Mouse (Mus musculus): ENCODE data around the gene Olfr1410. TPM values are rescaled to one million over a fixed set of nuclear protein-coding genes. Genes with fewer than 3 reads are reported as not detected.

Gene Olfr1410
- polyA plus RNA-seq, 1 experiment from 2014 or later, result not detected

DNA sequence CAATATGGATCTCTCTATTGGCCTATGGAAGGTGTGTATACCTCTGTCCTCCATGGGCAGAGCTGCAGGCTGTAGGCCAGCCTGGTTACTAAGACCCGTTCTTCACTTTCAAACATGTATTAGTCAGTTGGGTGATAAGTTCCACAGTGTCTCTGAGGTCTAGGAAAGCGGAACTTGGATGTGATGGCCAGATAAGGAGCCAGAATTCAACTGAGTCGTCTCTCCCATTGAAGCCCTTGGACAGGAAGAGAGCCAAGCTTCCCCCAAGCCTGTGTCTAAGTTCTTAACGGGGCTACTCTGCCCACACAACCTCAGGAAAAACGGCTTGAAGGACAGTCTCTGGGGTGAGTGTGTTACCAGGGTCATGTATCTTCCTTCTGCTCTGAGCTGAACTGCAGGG, 53.8 kb downstream of the Olfr1410 start:
- no peak for DNase-seq

More for the DNA sequence above, 53.8 kb downstream of the Olfr1410 start:
- Histone ChIP-seq H3K4me1 (ENCODE audit: insufficient read depth) (no peaks in the 10 kb centered on the region), H3K4me3 (ENCODE audit: low read depth, low read length) (no peak overlapping the region), H3K9me3 (ENCODE audit: low read depth, low read length) (no peaks in the 10 kb centered on the region), H3K36me3 (ENCODE audit: insufficient read depth) (no peaks in the 10 kb centered on the region), H3K4me2 (no peak overlapping the region), H3K27ac (ENCODE audit: low read depth) (no peak overlapping the region), H3K9ac (no peak overlapping the region), H3K27me3 (ENCODE audit: insufficient read depth, low read length) (no peaks in the 10 kb centered on the region)
- whole genome bisulfite sequencing, result 52% methylated on average over 5 of the region's 5 CpGs
- ATAC-seq (ENCODE audit: insufficient read depth), result no peak
- no peak for TF ChIP-seq CTCF (IDR thresholded peaks at IDR 0.05; ENCODE audit: low read depth)

Other genes with a start within 250 kb of the Olfr1410 start
- gene Ndufa10, start 131.9 kb upstream of the Olfr1410 start, polyA plus RNA-seq (2014; fragmentation: Nextera tagmentation; extraction: Ambion mirVana), result 265 and 268 TPM in 2 replicates
- not detected in 2 replicates for gene Olfr1416, start 120.7 kb upstream of the Olfr1410 start, polyA plus RNA-seq (2014; fragmentation: Nextera tagmentation; extraction: Ambion mirVana)
- gene Olfr1415, start 109.7 kb upstream of the Olfr1410 start, polyA plus RNA-seq (2014; fragmentation: Nextera tagmentation; extraction: Ambion mirVana), result not detected in 2 replicates
- not detected in 2 replicates for gene Olfr1414, start 87.1 kb upstream of the Olfr1410 start, polyA plus RNA-seq (2014; fragmentation: Nextera tagmentation; extraction: Ambion mirVana)
- gene Olfr1413, start 34.5 kb upstream of the Olfr1410 start, polyA plus RNA-seq (2014; fragmentation: Nextera tagmentation; extraction: Ambion mirVana), result not detected in 2 replicates
- not detected in 2 replicates for gene Olfr1412, start 20.0 kb upstream of the Olfr1410 start, polyA plus RNA-seq (2014; fragmentation: Nextera tagmentation; extraction: Ambion mirVana)
- not detected in 2 replicates for gene Olfr1411, start 11.4 kb upstream of the Olfr1410 start, polyA plus RNA-seq (2014; fragmentation: Nextera tagmentation; extraction: Ambion mirVana)
- not detected in 2 replicates for gene Olfr12, start 12.0 kb downstream of the Olfr1410 start, polyA plus RNA-seq (2014; fragmentation: Nextera tagmentation; extraction: Ambion mirVana)
- 391 and 414 TPM in 2 replicates for gene Cops9, start 36.2 kb downstream of the Olfr1410 start, polyA plus RNA-seq (2014; fragmentation: Nextera tagmentation; extraction: Ambion mirVana)
- not detected in 2 replicates for gene Otos, start 43.1 kb downstream of the Olfr1410 start, polyA plus RNA-seq (2014; fragmentation: Nextera tagmentation; extraction: Ambion mirVana)
- 36.3 and 42.4 TPM in 2 replicates for gene Gpc1, start 225.9 kb downstream of the Olfr1410 start, polyA plus RNA-seq (2014; fragmentation: Nextera tagmentation; extraction: Ambion mirVana)

Measured in lung, embryonic 14.5 days (tissue).